Mouse (Mus musculus) neutrophil, adult 5-6 weeks (primary cell): ENCODE results near the gene Hfe. TPM values are rescaled to one million over a fixed set of nuclear protein-coding genes. Genes with fewer than 3 reads are reported as not detected.
"Not testable (repeated sequence)": the region's sequence is repeated elsewhere in the genome, so short reads cannot be mapped to it uniquely, and the experiment has no call there.

Source experiments
- ATAC-seq: fragments of 151-379, 151-347 bp; 2 replicates; pipeline ENCODE4 v1.8.0; 2017; ENCODE audit warnings: mild to moderate bottlenecking, moderate TSS enrichment; ENCODE audit not compliant: insufficient number of reproducible peaks, poor library complexity, low FRiP score, severe bottlenecking; ENCODE audit errors: extremely low read depth
- total RNA-seq: library from RNA; stranded (forward); fragments of 200-1000 nt; gene quantifications from 2 replicates; pipeline ENCODE4 v1.2.3, GENCODE M21; 2017

The Hfe gene
- total RNA-seq, 1 experiment from 2014 or later, result 4.8 TPM

- no peak for ATAC-seq
Observed at GRCm38 (mm10) chr13:23724239-23724638, 13.6 kb upstream of the Hfe start.

DNA sequence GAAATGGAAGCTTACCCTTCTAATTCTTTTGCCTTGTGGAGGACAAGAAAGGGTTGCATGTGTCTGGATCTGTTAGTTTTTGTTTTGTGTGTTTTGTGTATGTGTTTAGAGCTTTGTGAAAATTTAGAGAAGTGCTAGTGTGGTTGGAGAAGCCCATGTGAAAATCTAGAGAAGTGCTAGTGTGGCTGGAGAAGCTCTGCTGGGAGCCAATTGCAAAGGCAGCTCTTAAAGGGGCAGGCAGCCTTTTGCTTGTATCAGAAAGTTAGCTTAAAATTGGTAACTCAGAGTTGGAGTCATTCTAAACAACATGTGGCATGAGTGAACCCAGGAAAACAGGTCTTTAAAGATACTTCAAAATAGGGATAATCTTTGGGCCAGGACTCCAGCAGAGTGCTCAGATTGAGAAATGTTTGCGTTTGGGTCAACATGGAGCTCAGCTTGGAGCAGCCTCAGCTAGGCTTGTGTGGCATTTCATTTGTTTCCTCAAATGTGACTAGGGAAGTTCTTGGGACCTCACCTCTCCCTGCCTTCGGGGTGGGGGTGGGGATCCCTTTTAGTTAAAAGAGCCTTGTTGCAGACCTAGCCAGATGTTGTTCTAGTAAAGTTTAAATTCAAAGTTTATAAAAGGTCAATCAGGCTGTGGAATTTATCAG lies 7.1 kb upstream of the Hfe start:
- ATAC-seq, result not testable (repeated sequence)

DNA sequence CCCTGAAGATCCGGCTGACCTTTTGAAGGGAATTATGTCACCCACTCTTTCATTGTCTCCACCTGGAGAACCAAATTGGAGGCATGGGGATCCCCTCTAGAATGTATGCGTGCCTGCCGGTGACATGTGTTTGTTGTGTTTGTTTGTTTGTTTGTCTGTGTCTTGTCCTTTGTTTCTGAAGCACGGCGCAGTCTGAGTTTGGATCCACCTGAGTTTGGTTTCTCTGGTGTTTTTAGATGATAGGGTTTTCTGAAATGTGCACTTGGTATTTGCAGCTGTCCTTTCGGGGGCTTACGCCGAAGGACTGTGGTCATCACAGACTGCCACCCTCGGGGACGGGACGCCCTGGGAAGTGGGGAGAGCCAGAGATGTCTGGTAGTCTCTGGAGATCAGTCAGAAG lies 6.5 kb upstream of the Hfe start:
- no peak for ATAC-seq

GRCm38 (mm10) chr13:23716261-23717042 lies 5.8 kb upstream of the Hfe start:
- ATAC-seq, result no peak

DNA sequence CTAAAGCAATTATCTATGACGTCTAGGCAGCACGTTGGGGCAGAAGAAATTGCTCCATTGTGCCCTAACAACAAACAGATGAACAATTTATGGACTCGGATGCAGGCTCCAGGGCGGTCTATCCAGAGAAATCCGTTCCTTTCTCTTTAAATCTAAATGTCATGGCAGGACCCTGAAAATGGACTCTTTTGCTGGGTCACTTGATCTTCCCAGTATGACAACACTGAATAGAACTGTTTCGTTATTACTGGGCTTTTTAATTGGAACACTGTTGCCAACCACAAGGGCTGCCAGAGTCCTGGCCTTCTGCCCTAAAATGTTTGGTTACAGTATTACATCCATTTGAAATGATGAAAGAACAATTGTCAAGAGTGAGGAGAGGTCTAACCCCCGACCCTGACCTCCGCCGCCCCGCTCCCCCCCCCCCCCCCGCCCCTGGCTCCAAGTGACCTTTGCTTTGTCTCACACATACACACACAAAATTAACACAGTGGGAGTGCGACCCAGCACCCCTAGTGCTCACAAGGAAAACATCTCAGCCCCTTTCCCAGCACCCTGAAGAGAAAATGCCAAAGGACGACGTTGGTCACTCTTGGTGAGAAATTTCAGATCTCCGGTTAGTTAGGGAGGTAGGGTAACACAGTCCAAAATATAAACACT lies 810 bp downstream of the Hfe start:
- ATAC-seq, result peak; percentile 9; the same call in 1 of the 2 replicates

GRCm38 (mm10) chr13:23708654-23709053 lies 2.0 kb downstream of the Hfe start:
- ATAC-seq, result no peak

DNA sequence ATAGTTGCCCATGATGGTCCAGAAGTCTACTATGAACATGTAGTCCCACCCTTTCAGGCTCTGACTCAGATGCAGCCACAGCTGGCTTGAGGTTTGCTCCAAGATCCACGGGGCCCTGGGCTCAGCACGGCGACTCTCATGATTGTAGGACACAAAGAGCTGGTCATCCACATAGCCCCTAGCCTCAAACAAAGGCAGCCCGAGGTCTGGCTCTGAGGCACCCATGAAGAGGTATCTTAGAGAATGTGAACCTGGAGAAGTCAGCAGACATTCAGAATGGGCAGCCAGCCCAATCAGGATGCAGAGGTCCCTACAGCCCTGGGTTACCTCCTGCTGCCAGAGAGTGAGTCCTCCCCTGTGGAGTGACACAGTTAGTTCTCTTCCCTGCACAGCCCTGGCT lies 2.6 kb downstream of the Hfe start:
- no peak for ATAC-seq

DNA sequence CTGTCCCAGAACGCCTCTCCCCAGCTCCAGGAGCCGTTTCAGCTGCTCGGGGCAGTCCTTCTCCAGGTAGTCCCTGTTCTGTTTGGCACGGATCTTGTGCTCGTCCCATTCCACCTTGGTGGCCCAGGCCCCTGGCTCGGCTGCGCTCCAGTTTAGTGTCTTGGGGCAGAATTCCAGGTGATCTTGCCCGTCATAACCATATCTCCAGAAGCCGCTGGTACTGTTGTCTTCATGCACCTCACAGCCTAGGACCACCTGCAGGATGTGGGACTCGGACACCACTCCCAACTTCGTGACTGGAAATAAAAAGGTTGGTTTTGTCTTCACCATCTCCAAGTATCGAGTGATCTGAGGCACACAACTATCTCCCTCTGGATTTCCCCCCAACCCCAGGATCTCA lies 3.9 kb downstream of the Hfe start:
- ATAC-seq, result no peak

DNA sequence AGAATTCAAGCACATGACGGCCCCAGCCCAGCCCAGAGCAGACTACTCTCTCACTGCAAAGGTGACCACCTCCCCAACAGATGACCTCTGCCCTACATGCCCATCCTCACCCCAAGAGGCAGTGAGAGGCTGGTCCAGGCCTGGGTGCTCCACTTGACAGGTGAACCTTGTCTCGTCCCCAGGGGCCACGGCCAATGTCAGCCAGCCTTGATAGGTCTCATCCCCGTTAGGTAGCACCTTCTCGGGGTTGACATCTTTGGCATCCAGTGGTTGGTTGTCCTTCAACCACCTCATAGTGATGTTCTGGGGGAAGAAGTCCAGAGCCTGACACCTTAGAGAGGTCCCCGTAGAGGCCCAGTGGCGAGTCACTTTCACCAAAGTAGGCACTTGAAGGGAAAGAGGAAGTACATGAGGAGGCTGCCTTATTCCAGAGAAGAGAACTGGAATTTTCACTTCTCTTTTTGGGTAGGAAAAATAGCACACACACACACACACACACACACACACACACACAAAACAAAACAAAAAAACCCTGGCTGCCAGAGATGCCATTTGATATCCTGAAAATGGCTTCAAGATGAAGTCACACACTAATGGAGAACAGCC lies 4.8 kb downstream of the Hfe start:
- no peak for ATAC-seq

DNA sequence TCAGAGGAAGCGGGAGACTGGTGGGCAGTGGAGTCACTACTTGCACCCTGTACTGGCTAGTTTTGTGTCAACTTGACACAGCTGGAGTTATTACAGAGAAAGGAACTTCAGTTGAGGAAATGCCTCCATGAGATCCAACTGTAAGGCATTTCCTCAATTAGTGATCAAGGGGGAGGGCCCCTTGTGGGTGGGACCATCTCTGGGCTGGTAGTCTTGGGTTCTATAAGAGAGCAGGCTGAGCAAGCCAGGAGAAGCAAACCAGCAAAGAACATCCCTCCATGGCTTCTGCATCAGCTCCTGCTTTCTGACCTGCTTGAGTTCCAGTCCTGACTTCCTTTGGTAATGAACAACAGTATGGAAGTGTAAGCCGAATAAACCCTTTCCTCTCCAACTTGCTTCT lies 7.9 kb downstream of the Hfe start:
- ATAC-seq, result not testable (repeated sequence)

GRCm38 (mm10) chr13:23702220-23702619 lies 8.4 kb downstream of the Hfe start:
- no peak for ATAC-seq

- ATAC-seq, result peak; percentile 77
Observed at GRCm38 (mm10) chr13:23700786-23701520, 9.7 kb downstream of the Hfe start.

- ATAC-seq, result no peak
Observed at GRCm38 (mm10) chr13:23699767-23700166, 10.9 kb downstream of the Hfe start.

GRCm38 (mm10) chr13:23698996-23699395 lies 11.7 kb downstream of the Hfe start:
- no peak for ATAC-seq

DNA sequence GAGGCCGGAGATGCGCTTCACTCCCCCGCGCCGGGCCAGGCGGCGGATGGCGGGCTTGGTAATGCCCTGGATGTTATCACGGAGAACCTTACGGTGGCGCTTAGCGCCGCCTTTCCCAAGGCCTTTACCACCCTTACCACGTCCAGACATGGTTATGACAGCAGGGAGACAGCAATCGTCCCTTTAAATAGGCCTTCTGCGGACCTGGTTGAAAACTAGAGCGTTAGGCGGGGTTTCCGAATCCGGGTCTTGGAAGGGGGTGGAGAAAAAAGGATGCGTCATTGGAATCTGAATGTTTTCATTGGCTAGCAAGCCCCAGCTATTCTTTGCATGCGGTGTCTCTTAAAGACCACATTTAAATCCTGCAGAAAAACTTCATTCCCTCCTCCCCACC lies 12.4 kb downstream of the Hfe start, which contains the start of gene Hist1h4c:
TSS of gene Hist1h4c (minus strand) at position 155 of the 394 bp plus-strand sequence.
- peak; percentile 90 for ATAC-seq

DNA sequence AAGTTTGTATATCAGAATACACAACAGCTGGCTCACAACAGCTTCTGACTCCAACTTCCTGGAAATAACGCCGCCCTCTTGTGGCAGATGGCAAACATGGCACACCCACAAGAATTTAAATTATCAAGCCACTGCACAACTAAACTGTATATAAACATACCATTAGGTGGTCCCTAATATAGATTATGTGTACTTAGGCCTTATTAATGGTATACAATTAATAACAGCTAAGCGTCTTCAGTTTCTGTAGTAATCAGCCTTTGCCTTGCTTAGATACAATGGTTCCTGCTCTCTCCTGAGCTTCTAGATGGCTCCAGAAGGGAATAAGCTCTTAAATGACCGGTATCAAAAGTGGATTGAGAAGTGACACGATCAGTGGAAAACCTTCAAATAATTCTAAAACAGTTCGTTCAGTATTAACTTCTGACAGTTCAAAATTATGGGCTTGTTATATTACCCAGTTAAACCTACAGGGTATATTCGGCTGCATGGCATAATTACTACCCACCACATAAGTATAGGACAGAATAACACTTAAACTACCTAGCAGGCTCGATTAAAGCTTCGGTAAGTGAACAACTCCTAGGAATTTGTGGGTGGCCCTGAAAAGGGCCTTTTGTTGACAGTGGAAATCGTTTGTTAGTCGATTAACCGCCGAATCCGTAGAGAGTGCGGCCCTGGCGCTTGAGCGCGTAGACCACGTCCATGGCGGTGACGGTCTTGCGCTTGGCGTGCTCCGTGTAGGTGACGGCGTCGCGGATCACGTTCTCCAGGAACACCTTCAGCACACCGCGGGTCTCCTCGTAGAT lies 13.0 kb downstream of the Hfe start:
- ATAC-seq, result peak; percentile 43; the same call in 1 of the 2 replicates

- no peak for ATAC-seq
Observed at GRCm38 (mm10) chr13:23696061-23696474, 14.6 kb downstream of the Hfe start.

DNA sequence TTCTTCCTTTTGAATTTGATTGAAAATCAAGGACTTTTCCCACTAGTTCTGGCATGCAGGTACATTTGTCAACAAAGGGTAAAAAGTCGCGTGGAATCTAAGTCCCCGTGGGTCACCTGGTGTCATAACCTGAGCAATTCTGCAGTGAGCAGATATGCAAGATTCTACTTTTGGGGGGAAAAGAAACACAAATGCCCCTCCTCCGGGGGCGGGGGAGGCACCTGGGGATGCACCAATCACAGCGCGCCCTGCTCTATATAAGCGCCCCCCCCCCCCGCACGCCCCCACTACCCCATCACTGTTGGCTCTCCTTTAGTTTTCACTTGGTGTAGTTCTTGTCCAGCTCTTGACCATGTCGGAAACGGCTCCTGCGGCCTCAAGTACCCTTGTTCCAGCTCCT lies 15.1 kb downstream of the Hfe start, which contains the start of gene Hist1h1t:
TSS of gene Hist1h1t (plus strand) at position 301 of the 400 bp plus-strand sequence.
- no peak for ATAC-seq
